Mouse (Mus musculus): ENCODE data around the gene Rgs17.

Gene Rgs17

GRCm38 (mm10) chr10:5922294-5922828 lies at the start of gene Rgs17:
Gene Rgs17 (minus strand): TSS chr10:5922400.
- DNase-seq, result peak; percentile 92

DNA sequence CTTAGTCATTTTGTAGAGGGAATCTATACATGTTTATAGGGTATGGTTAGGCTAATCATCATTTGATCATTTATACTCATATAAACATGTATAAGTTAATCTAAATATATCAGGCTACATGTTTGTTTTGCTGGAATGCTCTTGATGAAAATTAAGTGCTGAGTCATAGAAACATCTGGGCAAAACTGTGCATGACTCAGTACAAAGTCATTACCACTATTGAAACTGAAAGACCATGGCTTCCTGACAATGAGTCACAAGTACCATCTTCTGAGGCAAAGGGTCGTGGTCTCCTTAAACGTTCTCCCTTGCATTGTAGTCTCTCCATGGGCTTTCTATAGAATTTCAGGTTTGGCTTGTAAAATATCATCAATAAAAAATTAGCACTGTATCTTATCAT lies 45.5 kb upstream of the Rgs17 start:
- no peak for DNase-seq

GRCm38 (mm10) chr10:5953787-5954186 lies 31.6 kb upstream of the Rgs17 start:
- DNase-seq, result peak; percentile 23

DNA sequence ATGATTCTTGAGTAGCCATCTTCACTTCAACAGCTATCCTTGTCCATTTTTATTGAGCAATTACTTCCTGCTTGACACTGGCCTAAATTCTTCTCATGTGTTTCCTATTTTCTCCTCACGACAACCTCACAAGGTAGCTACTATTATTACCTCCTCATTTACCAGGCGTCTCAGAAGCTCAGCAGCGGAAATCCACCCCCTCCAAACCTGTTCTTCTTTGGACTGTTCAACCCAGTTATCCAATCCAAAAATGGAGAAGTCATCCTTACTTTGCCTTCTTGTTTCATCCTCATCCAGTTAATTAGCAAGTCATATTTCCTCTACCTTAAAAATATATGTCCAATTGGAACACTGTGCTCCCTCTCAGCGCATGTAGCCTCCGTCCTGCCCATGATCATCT lies 2.1 kb upstream of the Rgs17 start:
- DNase-seq, result no peak

- DNase-seq, result peak; percentile 42
These were observed 896 bp upstream of the Rgs17 start for GRCm38 (mm10) chr10:5923096-5923495.

GRCm38 (mm10) chr10:5921771-5922170 lies 429 bp downstream of the Rgs17 start:
- DNase-seq, result no peak

- peak; percentile 88 for DNase-seq
These were observed 1.1 kb downstream of the Rgs17 start for GRCm38 (mm10) chr10:5921031-5921551.

GRCm38 (mm10) chr10:5904399-5904798 lies 17.8 kb downstream of the Rgs17 start:
- no peak for DNase-seq

DNA sequence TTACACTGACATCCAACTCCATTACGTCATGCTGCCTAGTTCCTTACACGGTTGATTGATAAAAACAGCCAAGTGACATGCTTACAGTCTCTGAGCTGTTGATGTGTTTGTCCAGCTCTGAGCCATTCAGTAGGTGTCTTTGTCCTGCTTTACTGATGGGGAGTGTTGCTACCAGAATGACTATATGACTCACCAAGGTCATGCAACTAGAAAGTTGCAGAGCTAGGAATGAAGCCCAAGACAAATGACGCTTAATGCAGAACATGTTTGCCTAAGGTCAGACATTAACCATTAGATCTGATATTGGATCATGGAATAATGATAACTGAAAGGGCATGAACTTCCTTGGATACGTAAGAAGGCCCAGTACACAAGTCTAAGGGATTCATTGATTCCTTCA lies 20.4 kb downstream of the Rgs17 start:
- DNase-seq, result no peak

DNA sequence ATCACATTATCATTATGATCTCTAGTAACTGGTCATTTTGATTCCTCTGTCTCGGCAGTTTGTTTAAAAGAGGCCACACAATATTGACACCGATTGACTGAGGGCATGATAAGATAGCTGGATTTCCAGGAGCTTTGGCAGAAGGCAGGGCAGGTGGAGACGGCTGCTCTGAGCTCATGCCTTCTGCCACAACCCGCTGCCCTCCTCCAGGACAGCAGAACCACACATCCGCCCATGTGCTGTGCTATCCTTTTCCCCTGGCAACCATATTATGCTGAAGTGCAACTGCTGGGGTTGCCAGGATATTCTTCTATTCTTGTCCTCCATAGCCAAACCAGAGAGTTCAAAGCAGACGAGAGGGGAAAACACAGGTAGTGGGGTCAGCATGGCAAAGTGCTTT lies 21.5 kb downstream of the Rgs17 start:
- DNase-seq, result no peak

- DNase-seq, result no peak
These were observed 45.1 kb downstream of the Rgs17 start for GRCm38 (mm10) chr10:5877106-5877505.

DNA sequence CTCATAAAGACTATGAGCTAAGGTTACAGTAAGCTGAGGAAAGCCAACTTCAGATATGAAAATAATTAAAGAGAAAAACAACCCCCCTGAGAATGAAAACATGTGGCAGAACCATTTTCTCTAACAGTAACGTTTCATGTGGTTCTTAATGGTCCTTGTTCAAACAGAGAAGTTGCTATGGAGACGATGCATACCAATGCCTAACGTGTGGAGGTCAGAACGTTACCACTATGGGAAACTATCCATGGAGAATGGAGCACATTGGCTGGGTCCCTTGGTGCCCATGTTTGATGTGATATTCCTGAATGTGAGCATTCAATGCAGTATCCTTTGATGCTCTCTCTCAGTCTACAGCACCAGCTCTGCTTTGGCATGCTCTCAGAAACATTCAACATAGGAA lies 51.1 kb downstream of the Rgs17 start:
- no peak for DNase-seq

- no peak for DNase-seq
These were observed 54.1 kb downstream of the Rgs17 start for GRCm38 (mm10) chr10:5867981-5868552.

DNA sequence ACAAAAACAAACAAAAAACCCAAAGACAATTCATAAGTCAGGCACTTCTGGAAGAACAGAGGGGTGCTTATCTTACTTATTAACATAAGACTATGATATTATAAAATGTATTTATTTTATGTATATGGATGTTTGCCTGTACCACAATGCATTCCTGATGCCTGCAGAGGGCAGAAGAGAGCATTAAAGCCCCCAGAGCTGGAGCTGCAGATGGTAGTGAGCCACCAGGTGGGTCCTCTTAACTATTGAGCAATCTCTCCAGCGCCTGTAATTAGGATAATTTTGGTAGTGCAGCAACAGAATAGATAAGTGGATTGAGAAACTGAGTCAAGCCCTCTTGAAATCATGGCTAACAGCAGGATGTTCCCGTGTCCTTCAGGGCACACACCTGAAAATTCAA lies 56.2 kb downstream of the Rgs17 start:
- no peak for DNase-seq

DNA sequence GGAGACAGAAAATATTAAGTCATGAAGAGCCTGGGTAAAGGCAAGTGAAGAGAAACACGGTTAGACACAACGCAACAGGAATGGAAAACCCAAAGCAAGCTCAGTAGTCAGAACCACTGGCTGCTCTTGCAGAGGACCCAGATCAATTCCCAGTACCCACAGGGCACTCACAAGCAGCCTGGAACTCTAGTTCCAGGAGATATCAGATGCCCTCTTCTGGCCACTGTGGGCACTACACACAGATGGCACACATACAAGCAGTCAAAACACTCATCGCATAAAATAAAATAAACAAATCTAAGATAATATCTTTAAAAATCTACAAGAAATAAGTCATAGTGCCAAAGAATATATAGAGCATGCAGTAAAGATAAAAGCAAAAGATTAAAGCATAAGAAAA lies 59.5 kb downstream of the Rgs17 start:
- DNase-seq, result no peak

DNA sequence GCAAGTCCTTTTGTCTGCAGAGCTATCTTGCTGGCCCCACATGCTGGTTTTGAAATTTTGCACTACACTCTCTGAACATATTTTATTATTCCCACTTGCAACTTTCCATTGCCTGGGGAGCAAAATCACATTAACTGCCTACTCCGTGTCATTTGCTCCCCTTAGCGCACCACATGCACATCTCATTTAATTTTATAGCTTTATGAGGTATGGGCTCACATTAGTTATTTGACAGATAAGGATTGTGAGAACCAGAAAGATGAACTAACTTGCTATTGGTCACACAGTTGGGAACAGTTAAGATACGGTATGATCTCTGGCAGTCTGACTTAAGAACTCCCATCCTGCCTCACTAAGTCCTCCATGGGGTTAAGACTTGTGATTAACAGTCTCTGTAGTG lies 61.4 kb downstream of the Rgs17 start:
- DNase-seq, result no peak

- DNase-seq, result no peak
These were observed 62.5 kb downstream of the Rgs17 start for GRCm38 (mm10) chr10:5859729-5860128.

DNA sequence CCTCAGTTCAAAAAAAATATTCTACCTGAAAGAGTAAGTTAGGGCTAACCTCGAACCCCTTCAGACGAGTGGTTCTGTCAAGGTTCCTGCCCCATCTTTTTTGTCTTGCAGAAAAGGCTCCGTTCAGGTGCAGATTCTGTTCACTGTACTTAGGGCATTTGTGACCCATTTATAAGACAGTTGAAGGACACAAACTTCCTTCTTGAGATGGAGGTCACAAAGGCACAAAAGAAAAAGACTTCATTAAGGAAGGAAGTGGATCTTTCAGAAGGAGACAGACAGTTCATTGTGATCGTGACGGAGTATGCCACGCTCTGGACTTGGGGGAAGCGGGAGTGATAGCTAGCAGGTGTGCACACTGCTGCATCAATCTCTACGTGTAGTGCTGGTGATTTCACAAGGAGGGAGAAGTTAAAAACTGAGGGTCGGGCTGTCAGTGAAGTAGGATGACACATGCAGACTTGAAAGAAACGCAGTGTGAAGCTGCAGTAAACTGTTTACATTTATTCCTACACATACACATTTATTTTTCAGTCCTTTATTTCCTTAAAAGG lies 64.1 kb downstream of the Rgs17 start:
- DNase-seq, result no peak

GRCm38 (mm10) chr10:5853290-5853868 lies 68.8 kb downstream of the Rgs17 start:
- no peak for DNase-seq

DNA sequence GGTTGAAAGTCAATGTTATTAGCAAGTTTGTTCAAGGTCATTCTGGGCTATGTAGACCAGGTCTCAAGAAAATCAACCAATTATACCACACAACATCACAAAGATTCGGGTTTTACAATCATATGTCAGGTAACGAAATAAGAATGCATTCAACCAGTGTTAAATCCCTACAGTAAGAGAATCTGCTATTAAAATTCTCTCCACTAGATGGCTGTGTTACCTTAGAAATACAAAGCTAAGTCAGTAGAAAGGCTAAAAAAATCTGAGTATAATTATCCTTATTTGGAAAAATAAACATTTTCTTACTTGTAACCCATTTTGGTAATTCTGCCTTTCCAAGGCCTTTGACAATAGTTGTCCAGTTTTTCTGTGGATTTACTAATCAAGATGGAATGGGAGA lies 75.3 kb downstream of the Rgs17 start:
- DNase-seq, result no peak

- DNase-seq, result peak; percentile 78
These were observed 80.8 kb downstream of the Rgs17 start for GRCm38 (mm10) chr10:5841369-5841768.

- peak; percentile 78 for DNase-seq
These were observed 95.7 kb downstream of the Rgs17 start for GRCm38 (mm10) chr10:5826336-5827025.

DNA sequence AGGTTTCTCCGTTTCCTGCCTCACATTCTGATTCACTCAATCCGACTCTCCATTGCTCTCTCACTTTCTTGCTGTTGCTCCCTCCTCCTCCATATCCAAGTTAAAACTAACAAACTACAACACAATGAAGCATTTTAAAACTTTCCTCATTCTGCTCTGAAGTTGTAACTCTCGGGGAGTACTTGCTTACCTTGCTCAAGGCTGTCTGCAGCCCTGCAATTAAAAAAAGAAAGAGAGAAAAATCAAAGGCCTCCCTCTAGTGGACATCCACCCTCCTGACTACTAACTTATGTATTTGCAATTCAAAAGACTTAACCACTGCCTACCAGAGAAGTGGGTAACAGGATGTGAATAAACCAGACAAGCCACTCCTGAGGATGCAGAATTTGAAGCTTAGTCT lies 97.4 kb downstream of the Rgs17 start:
- peak; percentile 91 for DNase-seq

Data from heart, adult 11 months (tissue).